Comparison of ENCODE assay signal across 15 mouse cellular contexts in the genomic region with DNA sequence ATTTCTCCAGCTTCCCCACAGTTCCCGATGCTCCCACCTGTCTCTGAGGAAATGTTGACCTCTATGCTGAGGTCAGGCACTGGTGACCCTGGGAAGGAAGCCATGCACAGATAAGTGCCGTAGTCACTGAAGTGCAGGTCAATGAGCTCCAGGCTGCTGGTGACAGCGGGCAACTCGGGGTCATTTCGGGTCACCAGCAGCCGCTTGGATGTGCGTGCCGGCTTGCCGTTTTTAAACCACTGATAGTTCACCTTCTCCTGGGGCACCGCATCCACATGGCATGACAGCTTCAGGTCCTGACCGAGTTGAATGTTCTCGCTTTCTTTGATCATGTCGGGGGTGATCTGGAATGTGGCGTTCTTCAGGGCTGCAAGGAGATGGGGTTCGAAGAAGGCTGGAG.
"Had no signal": no experiment of that assay in that cellular context is flagged by ENCODE, and none has a peak within 500 bp of the region (broad histone marks: within the 10 kb centered on the region; RNA-seq: fewer than 3 reads in every experiment).

No protein-coding gene starts in this region.

- H3K9me3 ChIP-seq: kidney, embryonic 15.5 days; liver, embryonic 13.5 days; midbrain, embryonic 12.5 days had no signal

- H3K27me3 ChIP-seq: liver, embryonic 13.5 days had no signal

- DNase-seq: kidney, adult 8-10 months; kidney, postnatal 10 days; kidney, postnatal 36 days; layer of hippocampus, postnatal 36 days; liver, embryonic 13.5 days; lung, embryonic 14.5 days; right cerebral cortex, postnatal 4 days; thymus, adult 2 months; thymus, postnatal 14 days; thymus, postnatal 4 days had no signal

- H3K4me3 ChIP-seq: kidney, embryonic 15.5 days; left cerebral cortex, adult 2 months; liver, embryonic 13.5 days; midbrain, embryonic 12.5 days had no signal

- H3K27ac ChIP-seq: kidney, embryonic 15.5 days; left cerebral cortex, adult 2 months; liver, embryonic 13.5 days; macrophage; midbrain, embryonic 12.5 days; stomach, postnatal 0 days had no signal

- H3K36me3 ChIP-seq: kidney, embryonic 15.5 days; liver, embryonic 13.5 days had no signal

- H3K4me2 ChIP-seq: kidney, embryonic 15.5 days; liver, embryonic 13.5 days; lung, embryonic 14.5 days; midbrain, embryonic 12.5 days had no signal

- H3K9ac ChIP-seq: kidney, embryonic 15.5 days; liver, embryonic 13.5 days; lung, embryonic 14.5 days; midbrain, embryonic 12.5 days had no signal
